In genomic region chr11:119007461-119008456, GRCm38 (mm10) we compare ENCODE assay signal across 9 mouse cellular contexts. TPM values are rescaled to one million over a fixed set of nuclear protein-coding genes. Genes with fewer than 3 reads are reported as not detected.
DNase-seq lines count a peak whose midpoint lies in the region; ATAC-seq lines count a peak whose summit lies in the region.
"Had no signal": no experiment of that assay in that cellular context is flagged by ENCODE, and none has a peak within 500 bp of the region (broad histone marks: within the 10 kb centered on the region; RNA-seq: fewer than 3 reads in every experiment).

No protein-coding gene starts in this region.

- WGBS in heart, embryonic 11.5 days (ENCODE audit: insufficient replicate concordance): 18% methylated on average over 21 of the region's 21 CpGs
- 21% methylated on average over 21 of the region's 21 CpGs for WGBS in limb, embryonic 12.5 days
- WGBS in midbrain, embryonic 15.5 days: 21% methylated on average over 21 of the region's 21 CpGs

- no peaks in the 10 kb centered on the region for H3K36me3 ChIP-seq in heart, embryonic 11.5 days (ENCODE audit: control insufficient read depth, insufficient read depth, low read length)
- no peaks in the 10 kb centered on the region for H3K36me3 ChIP-seq in limb, embryonic 12.5 days
- H3K36me3 ChIP-seq in midbrain, embryonic 15.5 days (replicated peaks): no peaks in the 10 kb centered on the region

- H3K4me3 ChIP-seq in heart, embryonic 11.5 days (ENCODE audit: low read depth, low read length): peak overlapping the region; percentile 34
- H3K4me3 ChIP-seq in limb, embryonic 12.5 days (replicated peaks): peak overlapping the region; percentile 42
- peak overlapping the region; percentile 32 for H3K4me3 ChIP-seq in midbrain, embryonic 15.5 days

- H3K9ac ChIP-seq in heart, embryonic 11.5 days (ENCODE audit: low read depth, low read length): peak overlapping the region; percentile 50; the same call in 1 of the 2 replicates
- peak overlapping the region; percentile 54 for H3K9ac ChIP-seq in limb, embryonic 12.5 days (replicated peaks)
- peak overlapping the region; percentile 26; the same call in 1 of the 2 replicates for H3K9ac ChIP-seq in midbrain, embryonic 15.5 days

- DNase-seq in heart, postnatal 36 days: no peak
- peak; percentile 61 for DNase-seq in forelimb bud, embryonic 11.5 days (ENCODE audit: low read depth, low spot score)
- no peak for DNase-seq in right cerebral cortex, postnatal 10 days (ENCODE audit: low spot score in 2 of 2)
- DNase-seq in right cerebral cortex, adult 2 months (ENCODE audit: low spot score in 2 of 2): no peak
- no peak for DNase-seq in cerebellum, postnatal 36 days

- no peak for ATAC-seq in heart, embryonic 11.5 days (replicated peaks; ENCODE audit: insufficient number of reproducible peaks, low FRiP score, low TSS enrichment)
- ATAC-seq in limb, embryonic 12.5 days (ENCODE audit: insufficient number of reproducible peaks, insufficient read depth, low FRiP score, low TSS enrichment, low read depth): peak; percentile 58; the same call in 1 of the 2 replicates
- peak; percentile 70 for ATAC-seq in midbrain, embryonic 15.5 days (replicated peaks)

- peak overlapping the region; percentile 63 for H3K4me2 ChIP-seq in heart, embryonic 11.5 days
- H3K4me2 ChIP-seq in limb, embryonic 12.5 days: peak overlapping the region; percentile 63
- H3K4me2 ChIP-seq in midbrain, embryonic 15.5 days: peak overlapping the region; percentile 45

- no peaks in the 10 kb centered on the region for H3K27me3 ChIP-seq in heart, embryonic 11.5 days (ENCODE audit: control insufficient read depth, insufficient read depth, low read length)
- H3K27me3 ChIP-seq in limb, embryonic 12.5 days: peaks cover 14% of the 10 kb centered on the region; the same call in 1 of the 2 replicates
- H3K27me3 ChIP-seq in midbrain, embryonic 15.5 days (replicated peaks): no peaks in the 10 kb centered on the region

- intact Hi-C loops in heart, postnatal 36 days (cut with DNase I): no loop called here

- H3K4me1 ChIP-seq in heart, embryonic 11.5 days (ENCODE audit: control insufficient read depth, insufficient read depth, low read length): no peaks in the 10 kb centered on the region
- H3K4me1 ChIP-seq in limb, embryonic 12.5 days (replicated peaks): peaks cover 4% of the 10 kb centered on the region; the same call in 1 of the 2 replicates
- H3K4me1 ChIP-seq in midbrain, embryonic 15.5 days: no peaks in the 10 kb centered on the region

- H3K9me3 ChIP-seq in heart, embryonic 11.5 days (replicated peaks; ENCODE audit: control insufficient read depth, low read length): no peaks in the 10 kb centered on the region
- no peaks in the 10 kb centered on the region for H3K9me3 ChIP-seq in limb, embryonic 12.5 days
- H3K9me3 ChIP-seq in midbrain, embryonic 15.5 days: no peaks in the 10 kb centered on the region

- no peak overlapping the region for H3K27ac ChIP-seq in heart, embryonic 11.5 days (ENCODE audit: low read depth, low read length)
- no peak overlapping the region for H3K27ac ChIP-seq in limb, embryonic 12.5 days
- no peak overlapping the region for H3K27ac ChIP-seq in midbrain, embryonic 15.5 days

RNA-seq across cellular contexts. Expression of gene Cbx2, which starts 15.0 kb away (rescaled TPM):
- polyA plus RNA-seq in heart, embryonic 11.5 days (2014; fragmentation: Nextera tagmentation; extraction: Ambion mirVana): 23.6 and 23.8 TPM in 2 replicates
- total RNA-seq in heart, postnatal 36 days (2021): 1 to 10 TPM; 3.2 to 3.9 TPM
- 121 and 122 TPM in 2 replicates for polyA plus RNA-seq in limb, embryonic 12.5 days (2016; fragmentation: Nextera tagmentation; extraction: Ambion mirVana)
- polyA plus RNA-seq in midbrain, embryonic 15.5 days (2015; fragmentation: Nextera tagmentation; extraction: Ambion mirVana): 17.6 and 19.6 TPM in 2 replicates

RNA-seq across cellular contexts. Expression of gene Enpp7, which starts 19.8 kb away (rescaled TPM):
- polyA plus RNA-seq in heart, embryonic 11.5 days (2014; fragmentation: Nextera tagmentation; extraction: Ambion mirVana): not detected in 2 replicates
- not detected for total RNA-seq in heart, postnatal 36 days (2021)
- not detected in 2 replicates for polyA plus RNA-seq in limb, embryonic 12.5 days (2016; fragmentation: Nextera tagmentation; extraction: Ambion mirVana)
- not detected in 2 replicates for polyA plus RNA-seq in midbrain, embryonic 15.5 days (2015; fragmentation: Nextera tagmentation; extraction: Ambion mirVana)
- total RNA-seq: hematopoietic stem cell, adult 5-6 weeks had no signal

RNA-seq across cellular contexts. Expression of gene Cbx8, which starts 33.0 kb away (rescaled TPM):
- polyA plus RNA-seq in heart, embryonic 11.5 days (2014; fragmentation: Nextera tagmentation; extraction: Ambion mirVana): 6.7 and 7.8 TPM in 2 replicates
- 1 to 10 TPM; 5.3 to 9.1 TPM for total RNA-seq in heart, postnatal 36 days (2021)
- polyA plus RNA-seq in limb, embryonic 12.5 days (2016; fragmentation: Nextera tagmentation; extraction: Ambion mirVana): 11.8 and 13.0 TPM in 2 replicates
- 9.6 and 9.7 TPM in 2 replicates for polyA plus RNA-seq in midbrain, embryonic 15.5 days (2015; fragmentation: Nextera tagmentation; extraction: Ambion mirVana)
